Mouse (Mus musculus) heart, adult 8-10 months (tissue): ENCODE measurements at regions not wholly inside any gene's neighbourhood (a gene's known extent, or its start where the extent isn't known, plus 50 kb on each side); places are given as distances from the start of the nearest gene placed in this dataset.

Source experiments
- DNase-seq: peaks from one replicate; pipeline ENCODE4 v3.0.0; 2022; ENCODE audit warnings: low spot score

GRCm38 (mm10) chr11:110588280-110588679 is 189.4 kb downstream of the Map2k6 start:
- no peak for DNase-seq

- DNase-seq = peak; percentile 9
Observed at GRCm38 (mm10) chr11:110595266-110595862, 196.4 kb downstream of the Map2k6 start.

GRCm38 (mm10) chr11:110605041-110605882 is 206.3 kb downstream of the Map2k6 start:
- DNase-seq = no peak

GRCm38 (mm10) chr11:110609276-110609675 is 210.4 kb downstream of the Map2k6 start:
- no peak for DNase-seq

GRCm38 (mm10) chr11:110610831-110611230 is 211.9 kb downstream of the Map2k6 start:
- DNase-seq = no peak

- no peak for DNase-seq
Observed at GRCm38 (mm10) chr11:110632001-110632400, 233.1 kb downstream of the Map2k6 start.

GRCm38 (mm10) chr11:110633351-110633750 is 234.4 kb downstream of the Map2k6 start:
- DNase-seq = no peak

GRCm38 (mm10) chr11:110642485-110642884 is 243.6 kb downstream of the Map2k6 start:
- DNase-seq = no peak

- no peak for DNase-seq
Observed at GRCm38 (mm10) chr11:110649575-110650210, 250.8 kb downstream of the Map2k6 start.

GRCm38 (mm10) chr11:110652068-110652467 is 253.1 kb downstream of the Map2k6 start:
- DNase-seq = no peak

GRCm38 (mm10) chr11:110656524-110657156 is 257.7 kb downstream of the Map2k6 start:
- no peak for DNase-seq

- no peak for DNase-seq
Observed at GRCm38 (mm10) chr11:110657854-110658253, 258.9 kb downstream of the Map2k6 start.

- DNase-seq = no peak
Observed at GRCm38 (mm10) chr11:110670626-110671508, 271.9 kb downstream of the Map2k6 start.

- DNase-seq = no peak
Observed at GRCm38 (mm10) chr11:110672941-110673340, 274.0 kb downstream of the Map2k6 start.

- no peak for DNase-seq
Observed at GRCm38 (mm10) chr11:110692824-110693223, 275.0 kb upstream of the Kcnj16 start.

- DNase-seq = no peak
Observed at GRCm38 (mm10) chr11:110697067-110697466, 270.8 kb upstream of the Kcnj16 start.

GRCm38 (mm10) chr11:110698342-110698741 is 269.5 kb upstream of the Kcnj16 start:
- no peak for DNase-seq

GRCm38 (mm10) chr11:110700976-110701375 is 266.9 kb upstream of the Kcnj16 start:
- DNase-seq = no peak

- DNase-seq = no peak
Observed at GRCm38 (mm10) chr11:110702119-110702518, 265.7 kb upstream of the Kcnj16 start.

- no peak for DNase-seq
Observed at GRCm38 (mm10) chr11:110703511-110703910, 264.3 kb upstream of the Kcnj16 start.

- no peak for DNase-seq
Observed at GRCm38 (mm10) chr11:110707328-110707727, 260.5 kb upstream of the Kcnj16 start.
